Comparison of ENCODE assay signal across 22 mouse cellular contexts in the genomic region with DNA sequence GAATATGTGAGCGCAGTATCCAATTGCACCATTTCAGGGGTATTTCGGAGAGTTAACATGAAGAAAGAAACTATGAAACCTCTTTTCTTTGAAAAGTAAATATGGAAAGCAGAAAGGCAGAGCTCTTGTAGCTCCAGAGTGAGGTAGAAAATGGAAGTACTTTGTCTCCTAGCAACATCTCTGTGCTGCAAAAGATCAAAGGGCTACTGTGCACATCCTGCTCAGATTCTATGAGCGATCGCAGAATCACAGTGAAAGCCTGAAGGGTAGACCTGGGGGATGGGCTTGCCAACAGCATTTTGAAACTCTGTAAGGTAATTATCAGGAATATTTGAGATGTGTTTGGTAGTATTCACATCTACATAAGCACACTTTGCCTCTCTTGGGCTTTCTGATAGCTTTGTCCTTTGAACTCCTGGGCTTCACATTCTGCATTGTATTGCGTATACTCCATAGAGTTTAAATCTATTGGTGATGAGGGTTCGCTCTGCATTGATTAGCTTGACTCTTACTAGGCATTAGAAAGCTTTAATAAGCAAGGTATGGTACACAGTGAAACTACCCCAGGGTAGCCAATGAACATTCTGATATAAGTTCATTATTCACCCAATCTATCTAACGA.
DNase-seq lines count a peak whose midpoint lies in the region; ATAC-seq and TF ChIP-seq lines count a peak whose summit lies in the region.
"Had no signal": no experiment of that assay in that cellular context is flagged by ENCODE, and none has a peak within 500 bp of the region (broad histone marks: within the 10 kb centered on the region; RNA-seq: fewer than 3 reads in every experiment).

No protein-coding gene starts in this region.

- peak; percentile 3 for DNase-seq in embryo, embryonic 10 days (ENCODE audit: low spot score)
- no peak for DNase-seq in embryo, embryonic 9.5 days (ENCODE audit: extremely low spot score)
- peak; percentile 56 for DNase-seq in lung, embryonic 14.5 days
- DNase-seq in lung, postnatal 36 days = no peak
- DNase-seq in brain, embryonic 14.5 days (ENCODE audit: low read depth) = peak; percentile 78
- DNase-seq in gastrocnemius, adult 2 months = no peak
- DNase-seq: adrenal gland, postnatal 14 days; cerebellum, adult 11-12 months; cerebellum, postnatal 36 days; gastrocnemius, postnatal 36 days; layer of hippocampus, postnatal 36 days; lung, postnatal 4 days; retina, postnatal 1 day; thymus, postnatal 25 days had no signal

- intact Hi-C loops in gastrocnemius, adult 2 months (cut with DNase I) = no loop called here

- no peaks in the 10 kb centered on the region for H3K27me3 ChIP-seq in lung, embryonic 14.5 days (ENCODE audit: insufficient read depth, low read length)
- H3K27me3 ChIP-seq in midbrain, embryonic 16.5 days (ENCODE audit: control insufficient read depth, insufficient read depth, low read depth, low read length) = no peaks in the 10 kb centered on the region
- no peaks in the 10 kb centered on the region for H3K27me3 ChIP-seq in kidney, embryonic 14.5 days (ENCODE audit: control insufficient read depth, insufficient read depth, low read length)
- H3K27me3 ChIP-seq: limb, embryonic 15.5 days; liver, embryonic 15.5 days; Patski had no signal

- no peaks in the 10 kb centered on the region for H3K9me3 ChIP-seq in lung, embryonic 14.5 days (ENCODE audit: low read depth, low read length)
- peaks cover 4% of the 10 kb centered on the region for H3K9me3 ChIP-seq in midbrain, embryonic 16.5 days (replicated peaks; ENCODE audit: control insufficient read depth, low read length, poor library complexity, severe bottlenecking)
- no peaks in the 10 kb centered on the region for H3K9me3 ChIP-seq in kidney, embryonic 14.5 days (ENCODE audit: control insufficient read depth, low read length)
- H3K9me3 ChIP-seq: limb, embryonic 15.5 days; liver, embryonic 15.5 days had no signal

- H3K27ac ChIP-seq in lung, embryonic 14.5 days (ENCODE audit: low read depth) = no peak overlapping the region
- peak overlapping the region; percentile 67 for H3K27ac ChIP-seq in midbrain, embryonic 16.5 days (ENCODE audit: low read length)
- no peak overlapping the region for H3K27ac ChIP-seq in gastrocnemius, adult 2 months
- H3K27ac ChIP-seq in kidney, embryonic 14.5 days (ENCODE audit: low read depth, low read length) = no peak overlapping the region
- H3K27ac ChIP-seq: kidney, postnatal 0 days; limb, embryonic 15.5 days; liver, embryonic 15.5 days had no signal

- WGBS in lung, embryonic 14.5 days = 66% methylated on average over 7 of the region's 7 CpGs
- 50% methylated on average over 7 of the region's 7 CpGs for WGBS in midbrain, embryonic 16.5 days
- 81% methylated on average over 7 of the region's 7 CpGs for WGBS in kidney, embryonic 14.5 days

- ATAC-seq in lung, embryonic 14.5 days (ENCODE audit: insufficient read depth) = peak; percentile 89
- ATAC-seq in midbrain, embryonic 16.5 days = peak; percentile 96
- ATAC-seq in kidney, embryonic 14.5 days (ENCODE audit: low FRiP score, low TSS enrichment) = no peak
- ATAC-seq: hindbrain, embryonic 16.5 days; intestine, embryonic 16.5 days; Patski had no signal

- TF ChIP-seq CTCF in lung, embryonic 14.5 days (IDR thresholded peaks at IDR 0.05; ENCODE audit: low read depth) = no peak
- no peak for TF ChIP-seq CTCF in brain, embryonic 14.5 days (IDR thresholded peaks at IDR 0.05; ENCODE audit: borderline replicate concordance, extremely low read depth, insufficient read depth, insufficient read length)
- no peak for TF ChIP-seq CTCF in gastrocnemius, adult 2 months (IDR thresholded peaks at IDR 0.05)

- no peak overlapping the region for H3K9ac ChIP-seq in lung, embryonic 14.5 days
- no peak overlapping the region for H3K9ac ChIP-seq in midbrain, embryonic 16.5 days (ENCODE audit: low read depth, low read length)
- no peak overlapping the region for H3K9ac ChIP-seq in kidney, embryonic 14.5 days (ENCODE audit: low read depth, low read length)
- H3K9ac ChIP-seq: limb, embryonic 15.5 days; liver, embryonic 15.5 days had no signal

- H3K4me3 ChIP-seq in lung, embryonic 14.5 days (ENCODE audit: low read depth, low read length) = no peak overlapping the region
- no peak overlapping the region for H3K4me3 ChIP-seq in midbrain, embryonic 16.5 days (ENCODE audit: low read depth, low read length)
- no peak overlapping the region for H3K4me3 ChIP-seq in gastrocnemius, adult 2 months
- H3K4me3 ChIP-seq in kidney, embryonic 14.5 days (ENCODE audit: low read length) = no peak overlapping the region
- H3K4me3 ChIP-seq: limb, embryonic 15.5 days; liver, embryonic 15.5 days had no signal

- no peak overlapping the region for H3K4me2 ChIP-seq in lung, embryonic 14.5 days
- H3K4me2 ChIP-seq in midbrain, embryonic 16.5 days (ENCODE audit: low read length) = no peak overlapping the region; the same call in none of the 2 replicates
- H3K4me2 ChIP-seq in kidney, embryonic 14.5 days (replicated peaks; ENCODE audit: low read depth, low read length) = no peak overlapping the region
- H3K4me2 ChIP-seq: limb, embryonic 15.5 days; liver, embryonic 15.5 days had no signal

- no peaks in the 10 kb centered on the region for H3K4me1 ChIP-seq in lung, embryonic 14.5 days (ENCODE audit: insufficient read depth)
- H3K4me1 ChIP-seq in midbrain, embryonic 16.5 days (ENCODE audit: control insufficient read depth, insufficient read depth, low read length) = peaks cover 5% of the 10 kb centered on the region
- H3K4me1 ChIP-seq in kidney, embryonic 14.5 days (ENCODE audit: control insufficient read depth, insufficient read depth, low read length) = no peaks in the 10 kb centered on the region
- H3K4me1 ChIP-seq: limb, embryonic 15.5 days; liver, embryonic 15.5 days had no signal

- no peaks in the 10 kb centered on the region for H3K36me3 ChIP-seq in lung, embryonic 14.5 days (ENCODE audit: insufficient read depth)
- H3K36me3 ChIP-seq in midbrain, embryonic 16.5 days (ENCODE audit: control insufficient read depth, insufficient read depth, low read length) = no peaks in the 10 kb centered on the region
- no peaks in the 10 kb centered on the region for H3K36me3 ChIP-seq in kidney, embryonic 14.5 days (ENCODE audit: control insufficient read depth, insufficient read depth, low read length)
- H3K36me3 ChIP-seq: limb, embryonic 15.5 days; liver, embryonic 15.5 days had no signal

- TF ChIP-seq POLR2A in brain, embryonic 14.5 days (IDR thresholded peaks at IDR 0.05; ENCODE audit: borderline replicate concordance, extremely low read depth, insufficient read depth, insufficient read length, poor library complexity, severe bottlenecking) = no peak

Comparison
In these comparisons a context has a peak if more than half of its experiments do, and no peak if none do; other contexts are left out.
1. DNase-seq: peak in embryo, embryonic 10 days (single experiment), lung, embryonic 14.5 days (single experiment) and brain, embryonic 14.5 days (single experiment); none in embryo, embryonic 9.5 days (single experiment), lung, postnatal 36 days (single experiment) and gastrocnemius, adult 2 months (single experiment).